Mouse (Mus musculus) midbrain, embryonic 14.5 days (tissue): ENCODE data around the gene Ttc36. TPM values are rescaled to one million over a fixed set of nuclear protein-coding genes. Genes with fewer than 3 reads are reported as not detected.
A peak's percentile ranks its signal among the peaks of the same experiment; 100 is the strongest.

Experiments
- ATAC-seq: fragments of 200-750 bp; cut with Nextera tagmentation; 2 replicates; pipeline ENCODE4 v1.8.0; 2017; ENCODE audit warnings: moderate number of reproducible peaks, moderate library complexity; ENCODE audit not compliant: low FRiP score, low TSS enrichment
- DNase-seq: peaks from one replicate; pipeline ENCODE4 v3.0.0-alpha.2; 2015
- H3K27ac ChIP-seq: fragments of 300-500 bp; sonication (generic); replicated peaks from 2 replicates; pipeline ENCODE4 v1.5.1; 2014; ENCODE audit warnings: mild to moderate bottlenecking, low read depth, low read length, moderate library complexity
- H3K27me3 ChIP-seq: fragments of 300-500 bp; sonication (generic); 2 replicates; pipeline ENCODE4 v1.6.1; 2014; ENCODE audit warnings: low read length, control low read depth, mixed read lengths; ENCODE audit not compliant: control insufficient read depth, insufficient read depth
- H3K36me3 ChIP-seq: fragments of 300-500 bp; sonication (generic); 2 replicates; pipeline ENCODE4 v1.6.1; 2014; ENCODE audit warnings: low read length, control low read depth; ENCODE audit not compliant: control insufficient read depth, insufficient read depth
- H3K4me1 ChIP-seq: fragments of 300-500 bp; sonication (generic); 2 replicates; pipeline ENCODE4 v1.6.1; 2014; ENCODE audit warnings: mild to moderate bottlenecking, antibody characterized with exemption, low read length, control low read depth; ENCODE audit not compliant: control insufficient read depth, insufficient read depth
- H3K4me2 ChIP-seq: fragments of 300-500 bp; sonication (generic); 2 replicates; pipeline ENCODE4 v1.6.1; 2014; ENCODE audit warnings: mild to moderate bottlenecking, low read length, moderate library complexity
- H3K4me3 ChIP-seq: fragments of 300-500 bp; sonication (generic); replicated peaks from 2 replicates; pipeline ENCODE4 v1.5.1; 2014; ENCODE audit warnings: low read depth, low read length
- H3K9ac ChIP-seq: fragments of 300-500 bp; sonication (generic); replicated peaks from 2 replicates; pipeline ENCODE4 v1.6.1; 2014; ENCODE audit warnings: mild to moderate bottlenecking, low read length, moderate library complexity
- H3K9me3 ChIP-seq: fragments of 300-500 bp; sonication (generic); 2 replicates; pipeline ENCODE4 v1.6.1; 2016; ENCODE audit warnings: low read length, control low read depth, mixed read lengths; ENCODE audit not compliant: control insufficient read depth
- WGBS: fragments of 180-500 bp; shearing (Covaris S2); extraction: QIAGEN DNeasy Blood & Tissue Kit; methylation state at CpG from one replicate; pipeline ENCODE4 v1.1.7; 2014; 5-methylcytosine and 5-hydroxymethylcytosine counted together
- polyA plus RNA-seq: library from polyadenylated mRNA; unstranded; fragments of >200 nt; fragmentation: Nextera tagmentation; extraction: Ambion mirVana; gene quantifications from 2 replicates; pipeline ENCODE4 v1.2.1, GENCODE M21; 2014

Gene Ttc36
- polyA plus RNA-seq, 1 experiment from 2014 or later: 0.41 TPM

DNA sequence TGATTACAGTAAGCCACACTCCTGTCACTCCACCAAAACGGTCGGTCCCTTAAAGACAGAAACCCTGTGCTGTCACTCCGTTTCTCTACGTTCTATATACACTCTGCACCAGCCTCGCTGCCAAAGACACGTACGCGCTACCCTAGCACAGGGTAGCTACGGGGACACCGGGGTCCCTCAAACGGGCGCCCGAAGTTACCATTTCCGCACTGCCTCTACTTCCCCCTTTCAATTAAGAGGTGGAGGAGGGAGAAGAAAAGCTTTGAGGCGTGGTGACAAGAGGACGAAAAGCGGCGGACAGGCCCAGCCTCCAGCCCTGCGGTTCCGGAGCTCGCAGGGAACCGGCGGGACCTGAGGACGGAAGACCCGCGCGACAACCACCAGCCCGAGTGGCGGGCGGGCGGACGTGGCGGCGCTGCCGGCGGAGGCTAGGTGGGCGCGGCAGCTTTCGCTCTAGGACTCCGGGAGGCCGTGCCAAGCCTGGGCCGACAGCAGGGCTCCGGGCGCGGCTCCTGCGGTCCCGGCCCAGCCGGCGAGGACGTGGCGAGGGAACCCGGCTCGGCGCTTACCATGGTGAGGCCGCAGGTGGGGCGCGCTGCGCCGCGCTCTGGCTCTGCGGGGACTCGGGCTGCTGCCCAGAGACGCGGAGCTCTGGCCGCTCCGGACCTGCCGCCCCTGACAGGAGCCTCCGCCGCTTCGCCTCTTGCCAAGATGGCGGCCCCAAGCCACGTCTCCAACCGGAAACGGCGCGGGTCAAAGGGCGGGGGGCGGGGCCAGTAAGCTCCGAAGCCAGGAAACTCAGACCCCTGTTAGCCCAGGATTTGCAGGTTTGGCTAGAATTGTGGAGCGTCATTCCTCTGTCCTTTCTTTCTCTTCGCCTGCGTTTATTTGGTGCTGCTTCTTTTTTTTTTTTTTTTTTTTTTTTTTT is 35.5 kb downstream of the Ttc36 start, which contains the start of the genes Arcn1 and Ift46:
Gene Arcn1, minus strand, starts transcription at position 745 of the 928 bp plus-strand sequence.
Gene Ift46, plus strand, starts transcription at position 808 of the 928 bp plus-strand sequence.
- Histone ChIP-seq H3K9me3 (no peaks in the 10 kb centered on the region), H3K9ac (peak within 1 kb of the TSS; percentile 95), H3K4me1 (peaks cover 18% of the 10 kb centered on the region), H3K27me3 (no peaks in the 10 kb centered on the region), H3K27ac (peak within 1 kb of the TSS; percentile 95), H3K4me3 (peak within 1 kb of the TSS; percentile 99), H3K4me2 (peak within 1 kb of the TSS; percentile 80), H3K36me3 (no peaks in the 10 kb centered on the region)
- DNase-seq (peak; percentile 95), ATAC-seq (peak; percentile 94)
- under 1% methylated on average over 73 of the region's 82 CpGs for WGBS

DNA sequence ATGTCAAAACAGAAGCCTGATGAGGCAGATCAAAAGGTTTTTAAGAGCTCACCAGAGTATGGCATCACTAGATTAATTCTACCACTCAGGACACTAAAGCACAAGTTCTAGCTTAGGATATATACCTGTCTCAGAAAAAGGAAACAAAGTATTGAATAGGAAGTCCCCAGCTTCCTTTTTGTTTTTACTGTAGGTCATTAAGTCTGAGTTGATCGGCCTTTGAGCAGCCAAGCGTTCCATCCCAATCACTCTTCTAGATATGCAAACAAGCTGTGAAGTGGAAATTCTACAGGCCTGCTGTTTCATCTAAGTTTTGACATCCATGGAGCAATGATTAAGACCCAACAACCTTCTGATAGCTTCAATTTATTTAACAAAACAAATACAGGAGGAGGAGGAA is 42.0 kb downstream of the Ttc36 start:
- Histone ChIP-seq H3K9me3 (no peaks in the 10 kb centered on the region), H3K4me1 (peaks cover 6% of the 10 kb centered on the region), H3K36me3 (peaks cover 28% of the 10 kb centered on the region), H3K9ac (no peak overlapping the region), H3K27me3 (no peaks in the 10 kb centered on the region), H3K27ac (no peak overlapping the region), H3K4me2 (no peak overlapping the region), H3K4me3 (no peak overlapping the region)
- DNase-seq (no peak), ATAC-seq (no peak)
- 87% methylated on average over 2 of the region's 2 CpGs for WGBS

Other genes with a start within 250 kb of the Ttc36 start
- 0.11 TPM in 1 of 2 replicates, not detected in the other for gene Cxcr5, start 241.2 kb downstream of the Ttc36 start, polyA plus RNA-seq
- 26.4 and 51.8 TPM in 2 replicates for gene Ddx6, start 198.2 kb downstream of the Ttc36 start, polyA plus RNA-seq
- not detected in 2 replicates for gene Treh, start 129.8 kb downstream of the Ttc36 start, polyA plus RNA-seq
- 46.7 and 51.1 TPM in 2 replicates for gene Phldb1, start 67.9 kb downstream of the Ttc36 start, polyA plus RNA-seq
- gene Arcn1, start 35.2 kb downstream of the Ttc36 start, polyA plus RNA-seq: 99.8 and 160 TPM in 2 replicates
- 187 and 211 TPM in 2 replicates for gene Ift46, start 35.2 kb downstream of the Ttc36 start, polyA plus RNA-seq
- gene Tmem25, start 3.8 kb downstream of the Ttc36 start, polyA plus RNA-seq: 10.0 and 15.6 TPM in 2 replicates
- gene Kmt2a, start 78.2 kb upstream of the Ttc36 start, polyA plus RNA-seq: 21.0 and 22.2 TPM in 2 replicates
- 698 and 917 TPM in 2 replicates for gene Atp5l, start 117.7 kb upstream of the Ttc36 start, polyA plus RNA-seq
- gene Ube4a, start 162.5 kb upstream of the Ttc36 start, polyA plus RNA-seq: 53.0 and 59.0 TPM in 2 replicates
- not detected in 2 replicates for gene Cd3g, start 177.4 kb upstream of the Ttc36 start, polyA plus RNA-seq
- not detected in 2 replicates for gene Cd3d, start 178.7 kb upstream of the Ttc36 start, polyA plus RNA-seq
- gene Cd3e, start 206.6 kb upstream of the Ttc36 start, polyA plus RNA-seq: not detected in 2 replicates
- 0.20 TPM in 1 of 2 replicates, not detected in the other for gene Mpzl2, start 236.7 kb upstream of the Ttc36 start, polyA plus RNA-seq